Mouse (Mus musculus) CH12.LX (cell line): ENCODE data around the gene Jun. TPM values are rescaled to one million over a fixed set of nuclear protein-coding genes. Genes with fewer than 3 reads are reported as not detected.
A peak's percentile ranks its signal among the peaks of the same experiment; 100 is the strongest.

Source experiments
- DNase-seq: peaks from one replicate; pipeline ENCODE4 v3.0.0-alpha.2; 2013; ENCODE audit errors: extremely low read depth
- H3K27ac ChIP-seq: 2 replicates; pipeline ENCODE4 v1.5.1; 2012; ENCODE audit warnings: low read depth, mild to moderate bottlenecking, control low read depth, moderate library complexity; ENCODE audit not compliant: insufficient read depth
- H3K27me3 ChIP-seq: replicated peaks from 2 replicates; pipeline ENCODE3; 2012; ENCODE audit warnings: inconsistent platforms
- H3K36me3 ChIP-seq, 2 experiments: replicated peaks in 1 of 2; 2 replicates each; pipeline versions ENCODE3 to v1.6.1; 2012; ENCODE audit warnings: inconsistent platforms in 1 of 2, low read length in 1 of 2, mild to moderate bottlenecking in 1 of 2, mixed read lengths in 1 of 2, moderate library complexity in 1 of 2; ENCODE audit not compliant: control insufficient read depth in 1 of 2, insufficient read depth in 1 of 2
- H3K4me1 ChIP-seq, 2 experiments: 2 replicates each; pipeline ENCODE4 v1.6.1; 2012; ENCODE audit warnings: inconsistent platforms in 1 of 2, moderate library complexity in 1 of 2; ENCODE audit not compliant: insufficient read depth in 2 of 2, control insufficient read depth in 1 of 2
- H3K4me2 ChIP-seq: 2 replicates; pipeline ENCODE4 v1.6.1; 2012; ENCODE audit warnings: low read depth, mild to moderate bottlenecking, control low read depth; ENCODE audit not compliant: poor library complexity, insufficient read depth, severe bottlenecking
- H3K4me3 ChIP-seq, 3 experiments: fragments of 150-350 bp in 1 of 3; sonication (generic) in 1 of 3; replicated peaks in 1 of 3; 2 replicates each; pipeline versions ENCODE3 to v1.5.1; 2011 to 2012; ENCODE audit warnings: low read depth in 2 of 3, low read length in 2 of 3, mild to moderate bottlenecking in 2 of 3, moderate library complexity in 2 of 3, control low read depth in 1 of 3, improper control_type of control experiment in 1 of 3, inconsistent platforms in 1 of 3, mixed read lengths in 1 of 3; ENCODE audit not compliant: poor library complexity in 1 of 3
- H3K79me2 ChIP-seq: replicated peaks from 2 replicates; pipeline ENCODE4 v1.6.1; 2012; ENCODE audit warnings: mild to moderate bottlenecking, moderate library complexity; ENCODE audit not compliant: control insufficient read depth, poor library complexity, insufficient read depth, severe bottlenecking; ENCODE audit errors: extremely low read depth
- H3K9ac ChIP-seq: 2 replicates; pipeline ENCODE4 v1.6.1; 2012; ENCODE audit warnings: low read depth, mild to moderate bottlenecking, control low read depth, moderate library complexity; ENCODE audit not compliant: insufficient read depth
- H3K9me3 ChIP-seq: replicated peaks from 2 replicates; pipeline ENCODE3; 2012; ENCODE audit warnings: low read length, inconsistent platforms, mixed read lengths
- BHLHE40 ChIP-seq: IDR thresholded peaks from 2 replicates; pipeline ENCODE4 v1.6.1; 2011; ENCODE audit warnings: mild to moderate bottlenecking, low read depth, low read length, improper control_type of control experiment
- ELF1 ChIP-seq: IDR thresholded peaks from 2 replicates; pipeline ENCODE4 v1.6.1; 2014; ENCODE audit warnings: low read depth, mild to moderate bottlenecking, inconsistent platforms, low read length, improper control_type of control experiment
- ETS1 ChIP-seq: conservative IDR thresholded peaks from 2 replicates; pipeline ENCODE4 v1.6.1; 2012; ENCODE audit warnings: low read depth, mild to moderate bottlenecking, inconsistent platforms, low read length, improper control_type of control experiment, moderate library complexity
- JUN ChIP-seq: IDR thresholded peaks from 2 replicates; pipeline ENCODE4 v1.6.1; 2011; ENCODE audit warnings: low read depth, mild to moderate bottlenecking, low read length, improper control_type of control experiment, moderate library complexity; ENCODE audit not compliant: insufficient read depth
- NRF1 ChIP-seq: IDR thresholded peaks from 2 replicates; pipeline ENCODE4 v1.6.1; 2014; ENCODE audit warnings: low read depth, mild to moderate bottlenecking, inconsistent platforms, low read length, improper control_type of control experiment, moderate library complexity
- RAD21 ChIP-seq: IDR thresholded peaks from 2 replicates; pipeline ENCODE4 v1.6.1; 2011; ENCODE audit warnings: low read depth, mild to moderate bottlenecking, low read length, improper control_type of control experiment, moderate library complexity
- SIN3A ChIP-seq: IDR thresholded peaks from 2 replicates; pipeline ENCODE4 v1.6.1; 2012; ENCODE audit warnings: low read length, improper control_type of control experiment, inconsistent platforms
- TCF12 ChIP-seq: IDR thresholded peaks from 2 replicates; pipeline ENCODE4 v1.6.1; 2014; ENCODE audit warnings: low read depth, mild to moderate bottlenecking, inconsistent platforms, low read length, improper control_type of control experiment
- UBTF ChIP-seq: IDR thresholded peaks from 2 replicates; pipeline ENCODE4 v1.6.1; 2012; ENCODE audit warnings: low read depth, mild to moderate bottlenecking, inconsistent platforms, low read length, improper control_type of control experiment, moderate library complexity
- ZMIZ1 ChIP-seq: IDR thresholded peaks from 2 replicates; pipeline ENCODE4 v1.6.1; 2012; ENCODE audit warnings: low read depth, mild to moderate bottlenecking, inconsistent platforms, low read length, improper control_type of control experiment
- ZNF384 ChIP-seq: IDR thresholded peaks from 2 replicates; pipeline ENCODE4 v1.6.1; 2012; ENCODE audit warnings: low read depth, low read length, improper control_type of control experiment, inconsistent platforms
- dilution Hi-C: fragments of 300-500 bp; cut with MboI; formaldehyde crosslinking; loops from 2 replicates; pipeline ENCODE4 v1.14.3; 2020; ENCODE audit warnings: low sequenced_read_pairs; ENCODE audit not compliant: extremely low pct_unique_long_range_greater_than_20kb, extremely low pct_ligation_motif_present
- in situ Hi-C: fragments of 300-500 bp; cut with MboI; formaldehyde crosslinking; loops from 3 replicates; pipeline ENCODE4 v1.14.3; 2019; ENCODE audit warnings: low sequenced_read_pairs, low pct_ligation_motif_present, low pct_unique_long_range_greater_than_20kb, mixed read lengths
- polyA plus RNA-seq: library from polyadenylated mRNA; unstranded; fragments of >175 nt; gene quantifications from 2 replicates; pipeline ENCODE4 v1.2.1, GENCODE M21; 2012; ENCODE audit warnings: low read depth; ENCODE audit not compliant: insufficient read length
- total RNA-seq, 2 experiments: library from RNA; depleted of rRNA; stranded (reverse); fragments of 300-350 nt in 1 of 2; fragments of >200 nt in 1 of 2; gene quantifications; 2 replicates each; pipeline ENCODE4 v1.2.3; 2012 to 2014

Jun gene
- total and polyA plus RNA-seq, 3 experiments: 7.2 to 15.0 (median 10.4) TPM

DNA sequence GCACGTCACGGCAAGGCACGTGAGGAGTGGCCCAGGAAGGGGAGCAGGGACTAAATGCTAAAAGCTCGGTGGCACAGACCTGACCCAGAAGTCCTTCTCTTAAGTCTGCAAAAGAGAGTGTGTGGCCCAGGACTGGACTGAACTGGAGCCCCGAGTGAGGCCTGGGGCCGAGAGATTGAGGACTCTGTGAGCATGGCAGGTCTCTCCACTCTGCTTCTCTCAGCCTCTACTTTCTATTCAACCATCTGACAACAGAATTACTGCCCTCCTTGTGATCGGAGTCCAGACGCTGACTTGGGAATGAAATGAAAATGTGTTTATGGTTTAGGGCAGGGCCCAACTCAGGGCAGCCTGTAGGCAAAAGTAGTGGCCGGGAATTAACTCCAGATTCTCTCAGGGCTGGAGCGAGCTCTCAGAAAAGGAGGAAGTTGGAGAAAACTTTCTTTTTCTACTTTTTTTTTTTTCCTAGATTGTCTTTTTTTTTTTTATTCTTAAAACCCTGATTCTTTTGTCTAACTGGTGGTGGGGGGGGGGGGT, 21.3 kb upstream of the Jun start:
- peaks cover 0 to 14% of the 10 kb centered on the region in 2 experiments; a peak in 2 of 4 replicates for H3K4me1 ChIP-seq
- dilution Hi-C loops (no loop called here), in situ Hi-C loops (loop anchor here (25.0 kb wide), 1 partner anchor 489 kb away; the partner anchor contains the start of gene Fggy)
- no peak overlapping the region for H3K27ac ChIP-seq
- no peaks in the 10 kb centered on the region for H3K36me3 ChIP-seq
- H3K9ac ChIP-seq: no peak overlapping the region
- TF ChIP-seq BHLHE40 (peak; percentile 52; the same call in 1 of the 2 replicates), TCF12 (no peak), ZNF384 (peak; percentile 13; the same call in 1 of the 2 replicates), SIN3A (no peak)
- no peaks in the 10 kb centered on the region for H3K27me3 ChIP-seq
- no peaks in the 10 kb centered on the region for H3K9me3 ChIP-seq
- no peaks in the 10 kb centered on the region for H3K79me2 ChIP-seq
- no peak for DNase-seq
- no peak overlapping the region for H3K4me3 ChIP-seq
- H3K4me2 ChIP-seq: no peak overlapping the region

DNA sequence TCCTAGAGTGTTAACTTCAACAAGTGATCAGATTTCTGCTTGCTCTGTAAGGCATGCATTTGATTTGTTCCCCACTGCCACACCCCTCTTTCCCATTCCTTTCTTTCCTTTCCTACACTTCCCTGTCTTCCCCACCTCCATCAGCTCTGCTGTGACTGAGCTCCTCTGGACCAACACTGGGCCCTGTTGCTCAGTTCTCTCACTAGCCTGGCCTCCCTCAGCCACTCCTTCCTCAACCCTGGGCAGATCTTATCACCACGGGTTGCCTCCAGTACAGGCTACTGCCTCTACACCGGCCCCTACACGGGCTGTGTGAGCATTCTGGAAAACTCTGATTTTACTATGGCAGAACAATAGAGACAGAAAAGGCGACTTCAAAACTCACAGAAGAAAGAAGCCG, 18.4 kb upstream of the Jun start:
- Histone ChIP-seq H3K4me2 (no peak overlapping the region), H3K4me1 (peaks cover 0 to 14% of the 10 kb centered on the region in 2 experiments; a peak in 2 of 4 replicates), H3K27me3 (no peaks in the 10 kb centered on the region), H3K4me3 (no peak overlapping the region), H3K9me3 (no peaks in the 10 kb centered on the region), H3K9ac (no peak overlapping the region), H3K36me3 (no peaks in the 10 kb centered on the region), H3K79me2 (no peaks in the 10 kb centered on the region), H3K27ac (no peak overlapping the region)
- in situ Hi-C loops: loop anchor here (25.0 kb wide), 1 partner anchor 492 kb away; the partner anchor contains the start of gene Fggy
- dilution Hi-C loops: no loop called here
- TF ChIP-seq RAD21: no peak
- no peak for TF ChIP-seq ELF1
- no peak for TF ChIP-seq NRF1
- no peak for TF ChIP-seq JUN
- no peak for TF ChIP-seq UBTF
- no peak for TF ChIP-seq ETS1
- no peak for TF ChIP-seq ZMIZ1
- DNase-seq: no peak
